Mouse (Mus musculus): ENCODE data around the gene Rassf6. TPM values are rescaled to one million over a fixed set of nuclear protein-coding genes. Genes with fewer than 3 reads are reported as not detected.
"Not testable (repeated sequence)": the region's sequence is repeated elsewhere in the genome, so short reads cannot be mapped to it uniquely, and the experiment has no call there.

Rassf6 gene
- total and polyA plus RNA-seq, 3 experiments = 15.1 to 24.5 (median 18.3) TPM

DNA sequence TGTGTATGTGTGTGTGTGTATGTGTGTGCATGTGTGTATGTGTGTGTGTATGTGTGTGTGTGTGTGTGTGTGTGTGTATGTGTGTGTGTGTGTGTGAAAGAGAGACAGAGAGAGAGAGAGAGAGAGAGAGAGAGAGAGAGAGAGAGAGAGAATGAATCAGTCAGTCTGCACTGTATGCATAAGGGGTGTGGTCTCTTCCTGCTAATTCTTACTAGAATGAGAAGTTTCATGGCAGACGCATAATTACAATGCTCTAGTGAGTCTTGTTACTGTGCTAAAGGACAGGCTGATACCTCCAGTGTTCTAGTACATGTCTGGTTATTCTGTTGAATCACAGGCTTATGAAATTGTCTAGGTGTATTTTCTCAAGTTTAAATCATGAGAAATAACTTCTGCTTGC is 27.7 kb downstream of the Rassf6 start:
- TF ChIP-seq SIN3A (IDR thresholded peaks at IDR 0.05; ENCODE audit: low read length) = 0 out of 2 replicates have a peak, but pooled peaks have one; percentile 9
- DNase-seq (ENCODE audit: extremely low read depth) = peak; percentile 29
- H3K36me3 ChIP-seq (replicated peaks in 1 of 2; ENCODE audit: control insufficient read depth in 1 of 2, insufficient read depth in 1 of 2, low read length in 1 of 2) = peaks cover 19 to 52% of the 10 kb centered on the region in 2 experiments
- H3K27me3 ChIP-seq (replicated peaks); H3K9ac ChIP-seq (ENCODE audit: insufficient read depth, low read depth); H3K79me2 ChIP-seq (replicated peaks; ENCODE audit: control insufficient read depth, extremely low read depth, insufficient read depth, poor library complexity, severe bottlenecking); H3K9me3 ChIP-seq (replicated peaks; ENCODE audit: low read length); dilution Hi-C loops (cut with MboI; ENCODE audit: extremely low pct_ligation_motif_present, extremely low pct_unique_long_range_greater_than_20kb, low sequenced_read_pairs): not testable (repeated sequence)
- peak overlapping the region in 1 of 3 experiments; percentile 46 for H3K4me3 ChIP-seq (replicated peaks in 1 of 3; ENCODE audit: low read depth in 2 of 3, low read length in 2 of 3, poor library complexity in 1 of 3)
- in situ Hi-C loops (cut with MboI; ENCODE audit: low pct_ligation_motif_present, low pct_unique_long_range_greater_than_20kb, low sequenced_read_pairs) = loop anchor here (25.0 kb wide), 1 partner anchor 400 kb away; the partner anchor contains the start of gene Cox18
- peak overlapping the region; percentile 98 for H3K27ac ChIP-seq (ENCODE audit: insufficient read depth, low read depth)
- peaks cover 19 to 36% of the 10 kb centered on the region in 2 experiments for H3K4me1 ChIP-seq (ENCODE audit: control insufficient read depth in 1 of 2, insufficient read depth in 2 of 2)
- peak overlapping the region; percentile 91 for H3K4me2 ChIP-seq (ENCODE audit: insufficient read depth, low read depth, poor library complexity, severe bottlenecking)

DNA sequence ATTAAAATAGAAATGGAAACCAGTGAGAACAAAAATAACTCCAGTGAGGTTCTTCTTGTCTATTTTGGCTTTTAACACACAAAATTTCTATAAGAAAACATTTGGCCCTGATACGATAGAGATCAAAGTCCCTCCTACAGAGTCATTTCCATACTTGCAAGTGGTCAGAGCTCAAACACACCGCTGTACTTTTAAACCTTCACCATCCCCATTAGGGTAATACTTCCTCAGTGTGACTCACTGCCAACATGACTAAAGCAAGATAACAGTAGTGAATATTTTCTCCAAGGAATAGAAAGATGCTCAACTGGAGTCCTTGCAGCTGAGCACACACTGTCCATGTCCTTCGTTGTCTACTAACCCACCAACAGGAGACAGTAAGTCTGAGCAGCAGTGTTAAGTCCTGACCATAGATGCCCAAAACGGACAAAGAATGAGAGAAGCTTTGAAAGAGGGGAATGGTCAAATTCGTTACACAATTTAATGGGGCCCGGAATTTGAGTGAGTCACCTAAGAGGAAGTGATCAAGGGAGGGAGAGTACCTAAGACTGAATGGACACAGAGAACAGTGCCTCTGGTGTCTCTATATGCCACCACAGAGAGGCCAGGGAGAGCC is 28.4 kb downstream of the Rassf6 start:
- peak; percentile 84 for DNase-seq (ENCODE audit: extremely low read depth)
- Histone ChIP-seq H3K4me3 (replicated peaks in 1 of 3; ENCODE audit: low read depth in 2 of 3, low read length in 2 of 3, poor library complexity in 1 of 3) (peak overlapping the region in 1 of 3 experiments; percentile 50), H3K27me3 (replicated peaks) (no peaks in the 10 kb centered on the region), H3K4me1 (ENCODE audit: control insufficient read depth in 1 of 2, insufficient read depth in 2 of 2) (peaks cover 19 to 36% of the 10 kb centered on the region in 2 experiments), H3K27ac (ENCODE audit: insufficient read depth, low read depth) (peak overlapping the region; percentile 98), H3K79me2 (replicated peaks; ENCODE audit: control insufficient read depth, extremely low read depth, insufficient read depth, poor library complexity, severe bottlenecking) (no peaks in the 10 kb centered on the region), H3K9me3 (replicated peaks; ENCODE audit: low read length) (no peaks in the 10 kb centered on the region), H3K36me3 (replicated peaks in 1 of 2; ENCODE audit: control insufficient read depth in 1 of 2, insufficient read depth in 1 of 2, low read length in 1 of 2) (peaks cover 19 to 57% of the 10 kb centered on the region in 2 experiments), H3K9ac (ENCODE audit: insufficient read depth, low read depth) (no peak overlapping the region), H3K4me2 (ENCODE audit: insufficient read depth, low read depth, poor library complexity, severe bottlenecking) (peak overlapping the region; percentile 91)
- dilution Hi-C loops (cut with MboI; ENCODE audit: extremely low pct_ligation_motif_present, extremely low pct_unique_long_range_greater_than_20kb, low sequenced_read_pairs) (no loop called here), in situ Hi-C loops (cut with MboI; ENCODE audit: low pct_ligation_motif_present, low pct_unique_long_range_greater_than_20kb, low sequenced_read_pairs) (loop anchor here (25.0 kb wide), 1 partner anchor 400 kb away; the partner anchor contains the start of gene Cox18)
- TF ChIP-seq NRF1 (IDR thresholded peaks at IDR 0.05; ENCODE audit: low read depth, low read length) (no peak), MAZ (IDR thresholded peaks at IDR 0.05; ENCODE audit: low read depth, low read length) (0 out of 2 replicates have a peak, but pooled peaks have one; percentile 37), CTCF (conservative IDR thresholded peaks at IDR 0.05 in 1 of 2, IDR thresholded peaks at IDR 0.05 in 1 of 2; ENCODE audit: low read depth in 2 of 2, low read length in 2 of 2) (peak in 1 of 2 experiments; percentile 36; a peak in 2 of 4 replicates), EP300 (IDR thresholded peaks at IDR 0.05; ENCODE audit: low read length) (peak; percentile 87), JUND (conservative IDR thresholded peaks at IDR 0.05; ENCODE audit: low read depth, low read length) (peak; percentile 75), GABPA (IDR thresholded peaks at IDR 0.05; ENCODE audit: insufficient replicate concordance, low read depth, low read length) (no peak), KAT2A (IDR thresholded peaks at IDR 0.05; ENCODE audit: insufficient replicate concordance, low read length) (no peak), POLR2A (IDR thresholded peaks at IDR 0.05; ENCODE audit: low read depth, low read length) (no peak), ZNF384 (IDR thresholded peaks at IDR 0.05; ENCODE audit: low read depth, low read length) (0 out of 2 replicates have a peak, but pooled peaks have one; percentile 1), CHD2 (IDR thresholded peaks at IDR 0.05; ENCODE audit: low read length) (peak; percentile 50; the same call in 1 of the 2 replicates), POLR2AphosphoS2 (IDR thresholded peaks at IDR 0.05; ENCODE audit: low read depth, low read length) (no peak), ZC3H11A (IDR thresholded peaks at IDR 0.05; ENCODE audit: low read depth, low read length) (no peak), JUN (IDR thresholded peaks at IDR 0.05; ENCODE audit: insufficient read depth, low read depth, low read length) (peak; percentile 60; the same call in 1 of the 2 replicates), HCFC1 (IDR thresholded peaks at IDR 0.05; ENCODE audit: low read depth, low read length) (peak; percentile 26; the same call in 1 of the 2 replicates), SMC3 (IDR thresholded peaks at IDR 0.05; ENCODE audit: low read depth, low read length) (peak; percentile 15; the same call in 1 of the 2 replicates), ETS1 (conservative IDR thresholded peaks at IDR 0.05; ENCODE audit: low read depth, low read length) (peak; percentile 48), RCOR1 (conservative IDR thresholded peaks at IDR 0.05; ENCODE audit: low read depth, low read length) (no peak), ZKSCAN1 (IDR thresholded peaks at IDR 0.05; ENCODE audit: borderline replicate concordance, low read depth, low read length) (no peak), IRF4 (IDR thresholded peaks at IDR 0.05; ENCODE audit: low read depth, low read length) (peak; percentile 87), BHLHE40 (IDR thresholded peaks at IDR 0.05; ENCODE audit: low read depth, low read length) (peak; percentile 31; the same call in 1 of the 2 replicates), MYC (IDR thresholded peaks at IDR 0.05; ENCODE audit: low read depth, low read length) (0 out of 2 replicates have a peak, but pooled peaks have one; percentile 31), PAX5 (IDR thresholded peaks at IDR 0.05; ENCODE audit: low read length) (no peak), USF1 (IDR thresholded peaks at IDR 0.05; ENCODE audit: low read depth, low read length) (no peak), USF2 (conservative IDR thresholded peaks at IDR 0.05; ENCODE audit: low read depth, low read length) (no peak), MEF2A (IDR thresholded peaks at IDR 0.05; ENCODE audit: borderline replicate concordance, low read depth, low read length) (peak; percentile 84), MAFK (IDR thresholded peaks at IDR 0.05; ENCODE audit: insufficient replicate concordance, low read length) (no peak), NELFE (IDR thresholded peaks at IDR 0.05; ENCODE audit: low read depth, low read length) (0 out of 2 replicates have a peak, but pooled peaks have one; percentile 14), ELF1 (IDR thresholded peaks at IDR 0.05; ENCODE audit: low read depth, low read length) (peak; percentile 52), TCF12 (IDR thresholded peaks at IDR 0.05; ENCODE audit: low read depth, low read length) (peak; percentile 12; the same call in 1 of the 2 replicates), UBTF (IDR thresholded peaks at IDR 0.05; ENCODE audit: low read depth, low read length) (no peak)

Data from CH12.LX (cell line).